Mouse (Mus musculus) lung, embryonic 15.5 days (tissue): ENCODE data around the gene Olfr923. TPM values are rescaled to one million over a fixed set of nuclear protein-coding genes. Genes with fewer than 3 reads are reported as not detected.

Experiments
- polyA plus RNA-seq: library from polyadenylated mRNA; unstranded; fragments of >200 nt; fragmentation: Nextera tagmentation; extraction: Ambion mirVana; gene quantifications from 2 replicates; pipeline ENCODE4 v1.2.1, GENCODE M21; 2015

Gene Olfr923
- polyA plus RNA-seq, 1 experiment from 2014 or later, result not detected

Other genes starting within 250 kb of the Olfr923 start
- not detected in 2 replicates for gene Olfr912, start 246.4 kb upstream of the Olfr923 start, polyA plus RNA-seq
- gene Olfr913, start 233.8 kb upstream of the Olfr923 start, polyA plus RNA-seq, result not detected in 2 replicates
- not detected in 2 replicates for gene Olfr914, start 221.4 kb upstream of the Olfr923 start, polyA plus RNA-seq
- gene Olfr916, start 166.7 kb upstream of the Olfr923 start, polyA plus RNA-seq, result not detected in 2 replicates
- not detected in 2 replicates for gene Olfr917, start 160.7 kb upstream of the Olfr923 start, polyA plus RNA-seq
- not detected in 2 replicates for gene Olfr918, start 151.9 kb upstream of the Olfr923 start, polyA plus RNA-seq
- gene Olfr919, start 122.9 kb upstream of the Olfr923 start, polyA plus RNA-seq, result not detected in 2 replicates
- gene Vwa5a, start 108.3 kb upstream of the Olfr923 start, polyA plus RNA-seq, result 16.3 and 20.7 TPM in 2 replicates
- 0.02 and 0.03 TPM in 2 replicates for gene Olfr920, start 74.2 kb upstream of the Olfr923 start, polyA plus RNA-seq
- gene Olfr921, start 53.5 kb upstream of the Olfr923 start, polyA plus RNA-seq, result not detected in 2 replicates
- gene Olfr922, start 11.9 kb upstream of the Olfr923 start, polyA plus RNA-seq, result not detected in 2 replicates
- gene Olfr924, start 17.9 kb downstream of the Olfr923 start, polyA plus RNA-seq, result not detected in 2 replicates
- gene Olfr26, start 28.5 kb downstream of the Olfr923 start, polyA plus RNA-seq, result not detected in 2 replicates
- gene Olfr926, start 50.6 kb downstream of the Olfr923 start, polyA plus RNA-seq, result not detected in 2 replicates
- gene Olfr930, start 103.3 kb downstream of the Olfr923 start, polyA plus RNA-seq, result not detected in 2 replicates
- gene Olfr933, start 145.8 kb downstream of the Olfr923 start, polyA plus RNA-seq, result not detected in 2 replicates
- gene Olfr934, start 161.8 kb downstream of the Olfr923 start, polyA plus RNA-seq, result not detected in 2 replicates
- not detected in 2 replicates for gene Olfr935, start 173.1 kb downstream of the Olfr923 start, polyA plus RNA-seq
- not detected in 2 replicates for gene Olfr146, start 196.8 kb downstream of the Olfr923 start, polyA plus RNA-seq
- not detected in 2 replicates for gene Olfr937, start 238.4 kb downstream of the Olfr923 start, polyA plus RNA-seq